ENCODE assay signal across 8 mouse cellular contexts in the genomic region with DNA sequence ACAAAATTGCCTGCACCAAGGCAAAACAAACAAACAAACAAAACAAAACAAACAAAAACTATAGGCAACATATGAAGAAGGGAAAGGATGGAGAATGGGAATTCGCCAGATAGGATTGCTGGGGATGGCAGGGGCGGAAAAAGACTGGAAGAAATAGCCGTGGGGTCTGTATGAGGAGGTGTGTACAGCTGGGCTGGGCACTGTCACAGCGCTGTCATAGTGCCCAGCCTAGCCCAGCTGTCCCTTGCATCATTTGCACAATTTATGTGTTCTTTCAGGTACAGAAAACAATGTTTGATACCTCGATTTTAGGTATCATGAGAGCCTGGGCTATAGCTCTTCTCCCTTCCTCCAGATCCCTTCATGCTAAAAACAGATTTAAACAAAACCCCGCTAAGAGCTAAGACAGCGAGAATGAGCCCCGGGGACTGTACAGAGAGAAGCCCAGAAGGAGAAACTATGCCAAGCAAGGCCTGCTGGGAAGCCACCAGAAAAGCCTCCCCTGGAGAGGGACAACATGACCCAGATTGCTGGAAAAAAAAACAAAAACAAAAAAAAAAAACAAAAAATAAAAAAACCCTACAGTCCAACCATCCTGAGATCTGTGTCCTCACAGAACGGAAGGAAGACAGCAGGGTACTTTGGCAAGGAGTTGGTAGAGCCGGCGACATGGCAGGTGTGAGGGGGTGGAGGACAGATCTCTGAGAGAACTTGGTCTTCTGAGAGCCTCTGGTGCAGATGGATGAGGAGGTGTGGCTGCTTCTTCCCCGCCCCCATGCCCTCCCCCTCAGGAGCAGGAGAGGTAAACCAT.
A peak's percentile ranks its signal among the peaks of the same experiment; 100 is the strongest.
DNase-seq lines count a peak whose midpoint lies in the region; ATAC-seq and TF ChIP-seq lines count a peak whose summit lies in the region.
"Had no signal": no experiment of that assay in that cellular context is flagged by ENCODE, and none has a peak within 500 bp of the region (broad histone marks: within the 10 kb centered on the region; RNA-seq: fewer than 3 reads in every experiment).

No protein-coding gene starts in this region.

- TF ChIP-seq CTCF in lung, adult 2 months (IDR thresholded peaks at IDR 0.05; ENCODE audit: insufficient read depth, low read length), result no peak

- no peaks in the 10 kb centered on the region for H3K27me3 ChIP-seq in liver, embryonic 13.5 days

- no peak overlapping the region for H3K9ac ChIP-seq in liver, embryonic 13.5 days

- H3K9me3 ChIP-seq in liver, embryonic 13.5 days (replicated peaks), result no peaks in the 10 kb centered on the region
- H3K9me3 ChIP-seq: forebrain, embryonic 10.5 days had no signal

- no peak for ATAC-seq in liver, embryonic 13.5 days (ENCODE audit: low read depth)

- peaks cover 40% of the 10 kb centered on the region for H3K4me1 ChIP-seq in liver, embryonic 13.5 days (replicated peaks)
- H3K4me1 ChIP-seq in lung, adult 2 months (ENCODE audit: control insufficient read depth, insufficient read depth, low read length), result no peaks in the 10 kb centered on the region

- peak overlapping the region; percentile 66 for H3K4me2 ChIP-seq in liver, embryonic 13.5 days

- intact Hi-C loops in gastrocnemius, postnatal 14 days (cut with DNase I; ENCODE audit: low total_unique reads), result no loop called here

- 52% methylated on average over 12 of the region's 12 CpGs for WGBS in liver, embryonic 13.5 days (ENCODE audit: insufficient replicate concordance)
- WGBS in lung, adult 2 months, result 58% methylated on average over 12 of the region's 12 CpGs

- TF ChIP-seq POLR2A in lung, adult 2 months (IDR thresholded peaks at IDR 0.05; ENCODE audit: borderline replicate concordance, extremely low read depth, low read depth, low read length), result no peak

- H3K4me3 ChIP-seq in liver, embryonic 13.5 days (replicated peaks), result peak overlapping the region; percentile 37; the same call in 1 of the 2 replicates
- H3K4me3 ChIP-seq in lung, adult 2 months (replicated peaks; ENCODE audit: extremely low read depth, low read depth, low read length), result no peak overlapping the region
- H3K4me3 ChIP-seq: forebrain, embryonic 10.5 days had no signal

- no peaks in the 10 kb centered on the region for H3K36me3 ChIP-seq in liver, embryonic 13.5 days
- H3K36me3 ChIP-seq: forebrain, embryonic 10.5 days had no signal

- DNase-seq in retina, postnatal 1 day, result peak; percentile 22
- no peak for DNase-seq in retina, embryonic 14.5 days (ENCODE audit: low spot score)
- peak; percentile 81 to 82 for DNase-seq in cerebellum, postnatal 25 days
- DNase-seq in liver, embryonic 13.5 days, result no peak
- peak; percentile 75 to 85 for DNase-seq in thymus, postnatal 36 days
- no peak for DNase-seq in gastrocnemius, postnatal 14 days
- DNase-seq in lung, adult 2 months, result no peak

- H3K27ac ChIP-seq in liver, embryonic 13.5 days, result no peak overlapping the region

Comparison
In these comparisons a context has a peak if more than half of its experiments do, and no peak if none do; other contexts are left out.
1. DNase-seq: peak in retina, postnatal 1 day (single experiment), cerebellum, postnatal 25 days (2 of 2) and thymus, postnatal 36 days (2 of 2); none in retina, embryonic 14.5 days (single experiment), liver, embryonic 13.5 days (single experiment), gastrocnemius, postnatal 14 days (single experiment) and lung, adult 2 months (single experiment).